Mouse (Mus musculus): ENCODE data around the gene Mrpl54. TPM values are rescaled to one million over a fixed set of nuclear protein-coding genes. Genes with fewer than 3 reads are reported as not detected.

Mrpl54 gene
- total and polyA plus RNA-seq, 3 experiments, result 137 to 421 (median 157) TPM

DNA sequence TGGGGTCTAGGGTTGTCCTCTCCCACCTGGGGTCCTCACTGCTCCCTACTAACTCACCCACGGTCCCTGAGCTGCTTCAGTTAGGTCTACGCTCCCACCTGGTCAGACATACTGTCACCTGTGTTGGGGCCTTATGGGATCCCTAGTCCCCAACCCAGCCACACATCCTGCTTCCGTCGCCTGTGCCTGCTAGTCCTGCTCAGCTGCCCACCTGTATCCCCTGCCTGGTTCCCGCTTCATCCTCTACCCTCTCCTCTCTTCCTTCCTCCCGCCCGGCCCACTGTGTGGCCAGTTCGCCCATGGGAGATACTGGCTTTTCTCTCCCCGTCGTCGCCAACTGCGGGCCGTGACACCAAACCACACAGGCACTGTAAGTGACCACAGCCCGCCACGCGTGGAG is 48.9 kb upstream of the Mrpl54 start:
- Histone ChIP-seq H3K27ac (ENCODE audit: control insufficient read depth, low read depth, low read length) (no peak overlapping the region), H3K4me1 (ENCODE audit: control insufficient read depth in 1 of 2, insufficient read depth in 2 of 2, low read length in 2 of 2) (peaks cover 0 to 9% of the 10 kb centered on the region in 2 experiments; a peak in 1 of 4 replicates), H3K9me3 (replicated peaks; ENCODE audit: insufficient read depth, low read length) (no peaks in the 10 kb centered on the region), H3K36me3 (ENCODE audit: control insufficient read depth in 1 of 2, insufficient read depth in 2 of 2, low read length in 2 of 2) (peaks cover 0 to 2% of the 10 kb centered on the region in 2 experiments; a peak in 1 of 4 replicates), H3K4me3 (ENCODE audit: control insufficient read depth in 1 of 2, insufficient read depth in 1 of 2, low read depth in 2 of 2, low read length in 2 of 2) (no peak overlapping the region), H3K9ac (ENCODE audit: control insufficient read depth, low read depth, low read length, poor library complexity, severe bottlenecking) (no peak overlapping the region), H3K27me3 (ENCODE audit: control insufficient read depth in 1 of 2, insufficient read depth in 2 of 2, low read length in 2 of 2) (no peaks in the 10 kb centered on the region), H3K79me2 (ENCODE audit: control insufficient read depth, insufficient read depth, low read length, poor library complexity) (no peaks in the 10 kb centered on the region; the same call in 1 of the 2 replicates)
- no peak for TF ChIP-seq UBTF (IDR thresholded peaks at IDR 0.05; ENCODE audit: borderline replicate concordance, insufficient read depth, low read depth, low read length)
- TF ChIP-seq MYB (IDR thresholded peaks at IDR 0.05; ENCODE audit: low read depth, low read length), result no peak
- DNase-seq (ENCODE audit: low read depth, low spot score), result no peak

DNA sequence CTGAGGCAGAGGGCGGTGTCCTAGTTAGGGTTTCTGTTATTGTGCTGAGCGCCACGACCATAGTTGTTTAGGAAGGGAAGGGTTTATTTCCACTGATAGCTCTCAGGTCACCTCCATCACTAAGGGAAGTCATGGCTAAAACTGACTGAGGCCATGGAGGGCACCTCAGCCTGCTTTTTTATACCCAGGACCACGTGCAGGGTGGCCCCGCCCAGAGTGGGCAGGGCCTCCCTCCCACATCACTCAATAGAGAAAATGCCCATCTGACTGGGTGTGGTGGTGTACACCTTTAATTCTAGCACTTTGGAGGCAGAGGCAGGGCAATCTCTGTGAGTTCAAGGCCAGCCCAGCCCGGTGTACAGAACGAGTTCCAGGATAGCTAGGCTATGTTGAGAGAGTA is 47.5 kb upstream of the Mrpl54 start:
- H3K9ac ChIP-seq (ENCODE audit: control insufficient read depth, low read depth, low read length, poor library complexity, severe bottlenecking), result no peak overlapping the region
- H3K27me3 ChIP-seq (ENCODE audit: control insufficient read depth in 1 of 2, insufficient read depth in 2 of 2, low read length in 2 of 2), result no peaks in the 10 kb centered on the region
- peaks cover 2% of the 10 kb centered on the region in 2 experiments; a peak in 1 of 4 replicates for H3K36me3 ChIP-seq (ENCODE audit: control insufficient read depth in 1 of 2, insufficient read depth in 2 of 2, low read length in 2 of 2)
- H3K9me3 ChIP-seq (replicated peaks; ENCODE audit: insufficient read depth, low read length), result no peaks in the 10 kb centered on the region
- no peak overlapping the region for H3K4me3 ChIP-seq (ENCODE audit: control insufficient read depth in 1 of 2, insufficient read depth in 1 of 2, low read depth in 2 of 2, low read length in 2 of 2)
- peaks cover 0 to 8% of the 10 kb centered on the region in 2 experiments; a peak in 1 of 4 replicates for H3K4me1 ChIP-seq (ENCODE audit: control insufficient read depth in 1 of 2, insufficient read depth in 2 of 2, low read length in 2 of 2)
- no peak overlapping the region for H3K27ac ChIP-seq (ENCODE audit: control insufficient read depth, low read depth, low read length)
- no peaks in the 10 kb centered on the region for H3K79me2 ChIP-seq (ENCODE audit: control insufficient read depth, insufficient read depth, low read length, poor library complexity)
- no peak for TF ChIP-seq USF2 (IDR thresholded peaks at IDR 0.05; ENCODE audit: borderline replicate concordance in 1 of 2, insufficient read depth in 1 of 2, low read depth in 1 of 2, low read length in 2 of 2)
- 0 out of 2 replicates have a peak, but pooled peaks have one; percentile 34 for TF ChIP-seq USF1 (IDR thresholded peaks at IDR 0.05; ENCODE audit: low read depth, low read length)
- DNase-seq (ENCODE audit: low read depth, low spot score), result no peak

DNA sequence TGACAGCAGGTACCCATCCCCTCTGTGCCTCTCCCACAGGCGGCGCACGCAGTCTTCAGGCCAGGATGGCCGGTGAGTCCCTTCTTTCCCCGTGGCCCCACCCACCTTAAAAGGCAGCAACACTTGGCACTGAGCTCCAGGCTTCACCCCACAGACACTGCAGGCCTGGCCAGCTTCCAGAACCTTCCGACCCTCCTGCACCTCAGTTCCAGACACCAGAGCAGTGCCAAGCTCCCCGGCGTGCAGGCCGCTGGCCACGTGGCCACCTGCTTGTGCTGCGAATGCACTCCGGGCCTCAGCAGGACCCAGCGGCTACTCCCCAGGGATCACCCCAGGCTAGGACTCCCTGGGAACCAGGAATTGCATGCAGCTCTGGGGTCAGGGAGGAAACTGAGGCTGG is 46.8 kb upstream of the Mrpl54 start:
- Histone ChIP-seq H3K27ac (ENCODE audit: control insufficient read depth, low read depth, low read length) (no peak overlapping the region), H3K27me3 (ENCODE audit: control insufficient read depth in 1 of 2, insufficient read depth in 2 of 2, low read length in 2 of 2) (no peaks in the 10 kb centered on the region), H3K79me2 (ENCODE audit: control insufficient read depth, insufficient read depth, low read length, poor library complexity) (no peaks in the 10 kb centered on the region), H3K4me1 (ENCODE audit: control insufficient read depth in 1 of 2, insufficient read depth in 2 of 2, low read length in 2 of 2) (peaks cover 0 to 2% of the 10 kb centered on the region in 2 experiments; a peak in 1 of 4 replicates), H3K9me3 (replicated peaks; ENCODE audit: insufficient read depth, low read length) (no peaks in the 10 kb centered on the region), H3K4me3 (ENCODE audit: control insufficient read depth in 1 of 2, insufficient read depth in 1 of 2, low read depth in 2 of 2, low read length in 2 of 2) (no peak overlapping the region), H3K9ac (ENCODE audit: control insufficient read depth, low read depth, low read length, poor library complexity, severe bottlenecking) (no peak overlapping the region), H3K36me3 (ENCODE audit: control insufficient read depth in 1 of 2, insufficient read depth in 2 of 2, low read length in 2 of 2) (peaks cover 0 to 2% of the 10 kb centered on the region in 2 experiments; a peak in 1 of 4 replicates)
- TF ChIP-seq ZC3H11A (IDR thresholded peaks at IDR 0.05; ENCODE audit: low read depth, low read length) (no peak), TBP (IDR thresholded peaks at IDR 0.05; ENCODE audit: low read depth, low read length) (no peak)
- no peak for DNase-seq (ENCODE audit: low read depth, low spot score)

DNA sequence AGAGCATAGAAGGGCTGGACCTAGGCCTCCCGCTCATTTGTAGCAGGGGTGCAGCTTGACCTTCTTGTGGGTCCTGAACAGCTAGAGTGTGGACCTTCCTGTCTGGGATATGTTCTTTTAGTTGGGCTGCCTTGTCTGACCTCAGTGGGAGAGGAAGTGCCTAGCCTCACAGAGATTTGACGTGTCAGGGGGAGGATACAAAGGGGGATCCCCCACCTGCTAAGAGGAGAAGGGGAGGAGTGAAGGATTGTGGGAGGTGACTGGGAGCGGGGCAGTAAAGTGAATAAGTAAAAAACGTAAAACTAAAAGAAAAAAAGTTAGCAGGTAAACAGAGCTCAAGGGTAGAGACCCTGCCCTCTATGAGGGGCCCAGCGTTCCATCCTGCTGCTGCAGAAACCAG is 42.8 kb upstream of the Mrpl54 start:
- Histone ChIP-seq H3K79me2 (ENCODE audit: control insufficient read depth, insufficient read depth, low read length, poor library complexity) (no peaks in the 10 kb centered on the region), H3K4me3 (ENCODE audit: control insufficient read depth in 1 of 2, insufficient read depth in 1 of 2, low read depth in 2 of 2, low read length in 2 of 2) (no peak overlapping the region), H3K4me1 (ENCODE audit: control insufficient read depth in 1 of 2, insufficient read depth in 2 of 2, low read length in 2 of 2) (no peaks in the 10 kb centered on the region), H3K36me3 (ENCODE audit: control insufficient read depth in 1 of 2, insufficient read depth in 2 of 2, low read length in 2 of 2) (peaks cover 0 to 4% of the 10 kb centered on the region in 2 experiments; a peak in 1 of 4 replicates), H3K9me3 (replicated peaks; ENCODE audit: insufficient read depth, low read length) (no peaks in the 10 kb centered on the region), H3K27me3 (ENCODE audit: control insufficient read depth in 1 of 2, insufficient read depth in 2 of 2, low read length in 2 of 2) (no peaks in the 10 kb centered on the region), H3K27ac (ENCODE audit: control insufficient read depth, low read depth, low read length) (no peak overlapping the region), H3K9ac (ENCODE audit: control insufficient read depth, low read depth, low read length, poor library complexity, severe bottlenecking) (no peak overlapping the region)
- no peak for DNase-seq (ENCODE audit: low read depth, low spot score)
- no peak for TF ChIP-seq CHD2 (IDR thresholded peaks at IDR 0.05; ENCODE audit: low read length)
- TF ChIP-seq MEF2A (IDR thresholded peaks at IDR 0.05; ENCODE audit: extremely low read depth, insufficient replicate concordance, low read depth, low read length, poor library complexity, severe bottlenecking), result no peak
- TF ChIP-seq ZKSCAN1 (IDR thresholded peaks at IDR 0.05; ENCODE audit: low read depth, low read length), result no peak
- no peak for TF ChIP-seq ZC3H11A (IDR thresholded peaks at IDR 0.05; ENCODE audit: low read depth, low read length)
- TF ChIP-seq SMC3 (IDR thresholded peaks at IDR 0.05; ENCODE audit: low read depth, low read length), result no peak
- TF ChIP-seq RCOR1 (IDR thresholded peaks at IDR 0.05; ENCODE audit: low read depth, low read length), result no peak
- no peak for TF ChIP-seq MAFK (IDR thresholded peaks at IDR 0.05; ENCODE audit: borderline replicate concordance, low read depth, low read length)
- no peak for TF ChIP-seq EP300 (IDR thresholded peaks at IDR 0.05; ENCODE audit: low read depth in 1 of 2, low read length in 2 of 2)
- no peak for TF ChIP-seq BHLHE40 (IDR thresholded peaks at IDR 0.05; ENCODE audit: borderline replicate concordance, low read depth, low read length)

All from MEL (cell line).